Mouse (Mus musculus) spleen, adult 2 months (tissue): ENCODE results near the gene Rbpj.

Experiments
- CTCF ChIP-seq: fragments of 200-500 bp; IDR thresholded peaks from 2 replicates; pipeline ENCODE4 v1.5.1; 2011; ENCODE audit warnings: mild to moderate bottlenecking, inconsistent platforms; ENCODE audit not compliant: insufficient read depth, insufficient read length, insufficient replicate concordance; ENCODE audit errors: extremely low read depth
- POLR2A ChIP-seq: fragments of 200-500 bp; IDR thresholded peaks from 2 replicates; pipeline ENCODE4 v1.6.1; 2011; ENCODE audit warnings: low read depth, low read length, inconsistent platforms

DNA sequence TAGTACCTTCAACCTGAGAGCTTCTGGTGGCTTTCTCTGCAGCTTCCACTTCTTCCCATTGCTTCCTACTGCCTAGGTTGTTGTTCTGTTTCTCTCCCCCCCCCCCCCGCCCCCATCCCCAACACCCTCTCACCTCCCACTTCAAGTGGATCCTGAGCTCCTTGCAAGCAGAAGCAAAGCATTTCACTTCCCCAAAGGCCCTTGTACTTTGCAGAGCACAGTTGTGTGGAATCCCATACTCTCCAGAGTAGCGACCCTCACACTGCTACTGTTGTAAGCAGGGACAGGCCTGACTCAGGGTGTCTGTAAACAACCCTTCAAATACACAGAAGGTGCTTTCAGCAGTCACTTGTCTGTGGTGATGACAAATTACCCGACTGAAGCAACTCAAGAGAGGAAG is 37.3 kb downstream of the Rbpj start:
- TF ChIP-seq CTCF: no peak
- no peak for TF ChIP-seq POLR2A
